Mouse (Mus musculus) lung, embryonic 14.5 days (tissue): ENCODE results near the gene Usp54. TPM values are rescaled to one million over a fixed set of nuclear protein-coding genes. Genes with fewer than 3 reads are reported as not detected.

ENCODE experiments used
- ATAC-seq: fragments of 200-750 bp; cut with Nextera tagmentation; 2 replicates; pipeline ENCODE4 v1.8.0; 2017; ENCODE audit warnings: mild to moderate bottlenecking, moderate TSS enrichment, moderate library complexity; ENCODE audit not compliant: insufficient read depth
- DNase-seq: peaks from one replicate; pipeline ENCODE4 v3.0.0-alpha.2; 2015
- H3K27ac ChIP-seq: fragments of 300-500 bp; sonication (generic); 2 replicates; pipeline ENCODE4 v1.5.1; 2014; ENCODE audit warnings: low read depth, mild to moderate bottlenecking, moderate library complexity
- H3K27me3 ChIP-seq: fragments of 300-500 bp; sonication (generic); 2 replicates; pipeline ENCODE4 v1.6.1; 2014; ENCODE audit warnings: low read length, control low read depth; ENCODE audit not compliant: insufficient read depth
- H3K36me3 ChIP-seq: fragments of 300-500 bp; sonication (generic); 2 replicates; pipeline ENCODE4 v1.6.1; 2014; ENCODE audit warnings: control low read depth; ENCODE audit not compliant: insufficient read depth
- H3K4me1 ChIP-seq: fragments of 300-500 bp; sonication (generic); 2 replicates; pipeline ENCODE4 v1.6.1; 2014; ENCODE audit warnings: antibody characterized with exemption, control low read depth; ENCODE audit not compliant: insufficient read depth
- H3K4me2 ChIP-seq: fragments of 300-500 bp; sonication (generic); 2 replicates; pipeline ENCODE4 v1.6.1; 2014; ENCODE audit warnings: mild to moderate bottlenecking
- H3K4me3 ChIP-seq: fragments of 300-500 bp; sonication (generic); 2 replicates; pipeline ENCODE4 v1.5.1; 2014; ENCODE audit warnings: low read depth, low read length
- H3K9ac ChIP-seq: fragments of 300-500 bp; sonication (generic); 2 replicates; pipeline ENCODE4 v1.6.1; 2014
- H3K9me3 ChIP-seq: fragments of 300-500 bp; sonication (generic); 2 replicates; pipeline ENCODE4 v1.6.1; 2016; ENCODE audit warnings: low read depth, low read length, control low read depth
- CTCF ChIP-seq: IDR thresholded peaks from 2 replicates; pipeline ENCODE4 v1.5.1; 2016; ENCODE audit warnings: antibody characterized with exemption, low read depth
- WGBS: fragments of 180-500 bp; shearing (Covaris S2); extraction: QIAGEN DNeasy Blood & Tissue Kit; methylation state at CpG from one replicate; pipeline ENCODE4 v1.1.7; 2014; 5-methylcytosine and 5-hydroxymethylcytosine counted together
- polyA plus RNA-seq: library from polyadenylated mRNA; unstranded; fragments of >200 nt; fragmentation: Nextera tagmentation; extraction: Ambion mirVana; gene quantifications from 2 replicates; pipeline ENCODE4 v1.2.1, GENCODE M21; 2014

Gene Usp54
- polyA plus RNA-seq, 1 experiment from 2014 or later, result 10.0 TPM

- DNase-seq (peak; percentile 25), ATAC-seq (peak; percentile 25)
- no peaks in the 10 kb centered on the region for H3K27me3 ChIP-seq
- 8% methylated on average over 19 of the region's 19 CpGs for WGBS
- no peak for TF ChIP-seq CTCF
- H3K4me3 ChIP-seq, result peak overlapping the region; percentile 63
- H3K4me2 ChIP-seq, result peak overlapping the region; percentile 94
- 0 out of 2 replicates have a peak, but pooled peaks cover 8% of the 10 kb centered on the region for H3K4me1 ChIP-seq
- peak overlapping the region; percentile 70 for H3K9ac ChIP-seq
- no peaks in the 10 kb centered on the region for H3K9me3 ChIP-seq
- H3K27ac ChIP-seq, result peak overlapping the region; percentile 89
- no peaks in the 10 kb centered on the region for H3K36me3 ChIP-seq
Measured at GRCm38 (mm10) chr14:20661661-20662331, 20.9 kb upstream of the Usp54 start.

DNA sequence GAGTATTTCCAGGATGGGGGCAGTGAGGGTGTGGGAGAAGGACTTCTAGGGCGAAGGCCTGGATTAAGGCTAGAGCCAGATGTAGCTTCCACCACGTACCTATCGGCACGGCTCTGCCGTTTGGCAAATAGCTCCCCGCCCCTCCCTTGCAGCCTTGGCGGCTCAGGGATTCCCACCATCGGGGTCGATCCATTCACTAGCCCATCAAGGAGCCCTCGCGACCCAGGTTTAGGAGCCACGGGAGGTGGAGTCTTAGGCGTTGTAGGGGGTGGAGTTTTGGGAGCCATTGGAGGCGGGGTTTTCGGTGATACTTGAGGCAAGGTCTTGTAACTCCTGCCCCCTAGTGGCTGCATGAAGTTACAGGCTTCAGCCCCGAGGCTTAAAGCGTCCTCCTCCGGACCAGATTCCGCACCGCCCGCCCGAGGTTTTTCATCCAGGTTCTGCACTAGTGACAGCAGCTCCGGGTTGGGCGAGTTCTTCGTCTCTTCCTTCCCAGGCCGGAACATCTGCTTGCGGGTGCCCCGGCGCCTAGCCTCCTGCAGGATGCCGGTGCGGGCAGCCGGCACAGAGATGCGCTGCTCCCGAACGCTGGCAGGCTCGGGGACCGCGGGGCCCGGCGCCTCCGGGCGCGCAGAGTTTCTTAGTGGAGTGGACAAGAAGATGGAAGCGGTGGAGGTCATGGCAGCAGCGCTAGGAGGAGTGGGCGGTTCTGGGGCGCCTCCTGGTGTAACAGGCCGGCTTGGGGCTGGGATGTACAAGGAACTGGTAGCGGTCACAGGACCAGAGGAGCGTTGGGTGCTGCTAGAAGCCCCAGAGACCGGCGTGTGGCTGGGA lies 20.2 kb upstream of the Usp54 start:
- peak; percentile 100 for DNase-seq
- peak; percentile 85 for ATAC-seq
- peak overlapping the region; percentile 63 for H3K4me3 ChIP-seq
- H3K27me3 ChIP-seq, result no peaks in the 10 kb centered on the region
- no peaks in the 10 kb centered on the region for H3K9me3 ChIP-seq
- H3K4me2 ChIP-seq, result peak overlapping the region; percentile 94
- WGBS, result 2% methylated on average over 52 of the region's 52 CpGs
- peak overlapping the region; percentile 70 for H3K9ac ChIP-seq
- peak; percentile 90 for TF ChIP-seq CTCF
- no peaks in the 10 kb centered on the region for H3K36me3 ChIP-seq
- 0 out of 2 replicates have a peak, but pooled peaks cover 8% of the 10 kb centered on the region for H3K4me1 ChIP-seq
- peak overlapping the region; percentile 89 for H3K27ac ChIP-seq

DNA sequence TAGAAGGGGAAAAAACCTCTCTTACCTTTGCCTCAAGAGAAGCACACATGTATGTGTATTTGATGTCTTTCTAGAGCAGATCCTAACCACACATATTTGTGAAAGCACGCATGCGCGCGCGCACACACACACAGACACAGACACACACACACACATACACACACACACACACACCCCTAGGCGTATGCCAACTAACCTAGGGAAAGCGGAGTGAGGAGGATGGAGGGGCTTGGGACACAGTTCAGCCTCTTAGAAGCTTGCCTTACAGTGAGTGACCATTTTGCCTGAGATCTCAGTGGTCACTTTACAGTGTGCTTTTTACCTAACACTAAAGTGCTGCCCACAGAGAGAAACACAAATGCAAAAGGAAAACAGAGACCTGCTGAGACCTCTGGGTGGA lies 18.8 kb upstream of the Usp54 start:
- DNase-seq (no peak), ATAC-seq (no peak)
- no peak overlapping the region for H3K9ac ChIP-seq
- WGBS, result 94% methylated on average over 7 of the region's 7 CpGs
- H3K4me2 ChIP-seq, result no peak overlapping the region
- H3K9me3 ChIP-seq, result no peaks in the 10 kb centered on the region
- H3K27ac ChIP-seq, result no peak overlapping the region
- no peaks in the 10 kb centered on the region for H3K27me3 ChIP-seq
- TF ChIP-seq CTCF, result no peak
- H3K4me3 ChIP-seq, result no peak overlapping the region
- H3K4me1 ChIP-seq, result 0 out of 2 replicates have a peak, but pooled peaks cover 8% of the 10 kb centered on the region
- no peaks in the 10 kb centered on the region for H3K36me3 ChIP-seq

GRCm38 (mm10) chr14:20658902-20659301 lies 18.0 kb upstream of the Usp54 start:
- Histone ChIP-seq H3K9ac (no peak overlapping the region), H3K9me3 (no peaks in the 10 kb centered on the region), H3K27me3 (no peaks in the 10 kb centered on the region), H3K36me3 (no peaks in the 10 kb centered on the region), H3K27ac (no peak overlapping the region), H3K4me3 (no peak overlapping the region), H3K4me2 (no peak overlapping the region), H3K4me1 (0 out of 2 replicates have a peak, but pooled peaks cover 3% of the 10 kb centered on the region)
- TF ChIP-seq CTCF, result no peak
- ATAC-seq (no peak), DNase-seq (no peak)
- 84% methylated on average over 6 of the region's 6 CpGs for WGBS

DNA sequence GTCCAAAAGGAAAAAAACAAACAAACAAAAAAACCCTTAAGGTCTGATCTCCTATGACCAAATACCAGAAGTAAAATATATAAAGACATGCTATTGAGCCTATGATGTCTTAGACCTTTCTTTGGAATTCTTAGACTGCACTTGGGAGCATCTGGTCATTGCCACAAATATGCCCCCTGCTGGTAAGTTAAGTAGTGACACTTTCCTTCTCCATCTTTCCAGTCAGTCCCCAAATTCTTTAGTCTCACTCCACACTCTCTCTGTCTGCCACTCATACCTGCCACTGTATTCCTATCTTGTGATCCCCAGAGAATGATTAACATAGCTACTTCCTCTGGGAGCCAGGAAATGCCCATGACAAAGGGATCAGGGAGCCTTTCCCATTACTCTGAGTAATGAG lies 17.5 kb upstream of the Usp54 start:
- 0 out of 2 replicates have a peak, but pooled peaks cover 3% of the 10 kb centered on the region for H3K4me1 ChIP-seq

GRCm38 (mm10) chr14:20656361-20656760 lies 15.5 kb upstream of the Usp54 start, which contains the start of gene Myoz1:
Gene Myoz1 (minus strand): TSS chr14:20656540.
- DNase-seq (no peak), ATAC-seq (no peak)
- H3K36me3 ChIP-seq, result no peaks in the 10 kb centered on the region
- no peaks in the 10 kb centered on the region for H3K27me3 ChIP-seq
- no peaks in the 10 kb centered on the region for H3K9me3 ChIP-seq
- H3K4me1 ChIP-seq, result no peaks in the 10 kb centered on the region
- H3K4me2 ChIP-seq, result no peak within 1 kb of the TSS
- no peak for TF ChIP-seq CTCF
- H3K4me3 ChIP-seq, result no peak within 1 kb of the TSS
- WGBS, result 43% methylated on average over 11 of the region's 11 CpGs
- no peak within 1 kb of the TSS for H3K9ac ChIP-seq
- no peak within 1 kb of the TSS for H3K27ac ChIP-seq

More for the DNA sequence above, 17.5 kb upstream of the Usp54 start:
- ATAC-seq, result no peak
- Histone ChIP-seq H3K27me3 (no peaks in the 10 kb centered on the region), H3K9me3 (no peaks in the 10 kb centered on the region), H3K27ac (no peak overlapping the region), H3K4me2 (no peak overlapping the region), H3K36me3 (no peaks in the 10 kb centered on the region), H3K4me3 (no peak overlapping the region), H3K9ac (no peak overlapping the region)
- TF ChIP-seq CTCF, result peak; percentile 78
- peak; percentile 82 for DNase-seq

DNA sequence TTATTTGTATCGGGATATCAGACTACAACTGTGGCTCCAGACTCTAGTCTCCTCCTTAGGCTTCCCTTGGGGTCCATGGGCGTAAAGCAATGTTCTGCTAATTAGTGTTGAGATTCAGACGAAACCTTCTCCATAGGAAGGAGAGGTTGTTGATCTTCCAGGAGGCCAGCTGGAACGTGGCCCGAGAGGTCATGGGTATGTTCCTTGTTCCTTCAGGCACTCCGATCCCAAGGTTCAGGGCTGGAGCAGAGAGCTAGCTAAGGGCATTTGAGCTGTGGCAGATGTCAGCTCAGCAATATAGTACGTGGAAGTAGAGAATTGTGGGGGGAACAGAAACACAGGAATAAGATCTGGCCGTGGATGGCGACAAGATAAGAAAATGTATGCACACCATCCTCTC lies 14.9 kb upstream of the Usp54 start:
- 68% methylated on average over 9 of the region's 9 CpGs for WGBS
- Histone ChIP-seq H3K9ac (no peak overlapping the region), H3K36me3 (no peaks in the 10 kb centered on the region), H3K9me3 (no peaks in the 10 kb centered on the region), H3K4me2 (no peak overlapping the region), H3K27ac (no peak overlapping the region), H3K4me1 (no peaks in the 10 kb centered on the region), H3K4me3 (no peak overlapping the region), H3K27me3 (no peaks in the 10 kb centered on the region)
- DNase-seq, result no peak
- no peak for TF ChIP-seq CTCF
- no peak for ATAC-seq
